Mouse (Mus musculus): Measurements from ENCODE around the gene Gse1. TPM values are rescaled to one million over a fixed set of nuclear protein-coding genes. Genes with fewer than 3 reads are reported as not detected.

Gene Gse1
- 10 to 100 TPM; 32.6 to 34.6 TPM for total RNA-seq (2021)

- intact Hi-C loops (cut with DNase I): no loop called here
- peak; percentile 88 for DNase-seq
Observed at GRCm38 (mm10) chr8:120227891-120228591, at the start of gene Gse1. Gse1 (plus strand) TSS chr8:120228456.

- intact Hi-C loops (cut with DNase I): loop anchor here (2.0 to 10.0 kb wide), 7 partner anchors 38 to 428 kb away; no protein-coding TSS in a partner anchor
- DNase-seq: peak; percentile 94 to 96
Observed at GRCm38 (mm10) chr8:120179027-120179431, 49.2 kb upstream of the Gse1 start.

GRCm38 (mm10) chr8:120180445-120180970, 47.7 kb upstream of the Gse1 start:
- intact Hi-C loops (cut with DNase I): no loop called here
- no peak for DNase-seq

GRCm38 (mm10) chr8:120181274-120181673, 47.0 kb upstream of the Gse1 start:
- DNase-seq: no peak
- intact Hi-C loops (cut with DNase I): no loop called here

- DNase-seq: no peak
- intact Hi-C loops (cut with DNase I): no loop called here
Observed at GRCm38 (mm10) chr8:120181861-120182414, 46.3 kb upstream of the Gse1 start.

- peak; percentile 63 to 67 for DNase-seq
- intact Hi-C loops (cut with DNase I): no loop called here
Observed at GRCm38 (mm10) chr8:120184366-120184765, 43.9 kb upstream of the Gse1 start.

- intact Hi-C loops (cut with DNase I): no loop called here
- peak; percentile 71 to 76 for DNase-seq
Observed at GRCm38 (mm10) chr8:120184850-120185792, 43.1 kb upstream of the Gse1 start.

- intact Hi-C loops (cut with DNase I): loop anchor here (1.0 kb wide), 1 partner anchor 20 kb away; no protein-coding TSS in a partner anchor
- DNase-seq: peak; percentile 65 to 73
Observed at GRCm38 (mm10) chr8:120186454-120186853, 41.8 kb upstream of the Gse1 start.

- peak; percentile 69 to 76 for DNase-seq
- intact Hi-C loops (cut with DNase I): no loop called here
Observed at GRCm38 (mm10) chr8:120188510-120188909, 39.7 kb upstream of the Gse1 start.

GRCm38 (mm10) chr8:120189440-120189839, 38.8 kb upstream of the Gse1 start:
- intact Hi-C loops (cut with DNase I): no loop called here

GRCm38 (mm10) chr8:120190107-120190809, 38.0 kb upstream of the Gse1 start:
- no peak for DNase-seq
- intact Hi-C loops (cut with DNase I): no loop called here

More at GRCm38 (mm10) chr8:120189440-120189839, 38.8 kb upstream of the Gse1 start:
- DNase-seq: no peak

- intact Hi-C loops (cut with DNase I): no loop called here
- peak; percentile 98 for DNase-seq
Observed at GRCm38 (mm10) chr8:120190810-120191413, 37.3 kb upstream of the Gse1 start.

- DNase-seq: peak in 1 of 2 experiments; percentile 53
- intact Hi-C loops (cut with DNase I): no loop called here
Observed at GRCm38 (mm10) chr8:120191633-120192032, 36.6 kb upstream of the Gse1 start.

GRCm38 (mm10) chr8:120192118-120192517, 36.1 kb upstream of the Gse1 start:
- no peak for DNase-seq
- intact Hi-C loops (cut with DNase I): no loop called here

- DNase-seq: no peak
- intact Hi-C loops (cut with DNase I): no loop called here
Observed at GRCm38 (mm10) chr8:120201351-120201750, 26.9 kb upstream of the Gse1 start.

- intact Hi-C loops (cut with DNase I): no loop called here
- DNase-seq: peak; percentile 75
Observed at GRCm38 (mm10) chr8:120202546-120202945, 25.7 kb upstream of the Gse1 start.

- DNase-seq: peak; percentile 74 to 81
- intact Hi-C loops (cut with DNase I): no loop called here
Observed at GRCm38 (mm10) chr8:120204736-120205360, 23.4 kb upstream of the Gse1 start.

- DNase-seq: no peak
- intact Hi-C loops (cut with DNase I): loop anchor here (1.0 kb wide), 1 partner anchor 20 kb away; no protein-coding TSS in a partner anchor
Observed at GRCm38 (mm10) chr8:120205916-120206315, 22.3 kb upstream of the Gse1 start.

- no peak for DNase-seq
- intact Hi-C loops (cut with DNase I): no loop called here
Observed at GRCm38 (mm10) chr8:120207364-120207763, 20.9 kb upstream of the Gse1 start.

Data from heart, postnatal 10 days (tissue).